ENCODE assay signal across 13 mouse cellular contexts in the genomic region with DNA sequence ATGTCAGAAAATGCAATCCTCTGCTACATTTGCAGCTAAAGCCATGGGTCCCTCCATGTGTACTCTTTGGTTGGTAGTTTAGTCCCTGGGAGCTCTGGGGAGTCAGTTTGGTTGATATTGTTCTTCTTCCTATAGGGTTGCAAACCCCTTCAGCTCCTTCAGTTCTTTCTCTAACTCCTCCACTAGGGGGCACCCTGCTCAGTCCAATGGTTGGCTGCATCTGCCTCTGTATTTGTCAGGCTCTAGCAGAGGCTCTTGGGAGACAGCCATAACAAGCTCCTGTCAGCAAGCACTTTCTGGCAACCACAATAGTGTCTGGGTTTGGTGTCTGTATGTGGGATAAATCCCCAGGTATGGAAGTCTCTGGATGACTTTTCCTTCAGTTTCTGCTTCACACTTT.
DNase-seq lines count a peak whose midpoint lies in the region; TF ChIP-seq lines count a peak whose summit lies in the region.
"Had no signal": no experiment of that assay in that cellular context is flagged by ENCODE, and none has a peak within 500 bp of the region (broad histone marks: within the 10 kb centered on the region; RNA-seq: fewer than 3 reads in every experiment).

No protein-coding gene starts in this region.

- intact Hi-C loops in left cerebral cortex, postnatal 10 days (cut with DNase I) = no loop called here

- DNase-seq in adrenal gland, postnatal 36 days = peak; percentile 1 to 3
- no peak for DNase-seq in adrenal gland, postnatal 4 days (ENCODE audit: low spot score in 2 of 2)
- no peak for DNase-seq in layer of hippocampus, adult 2 months (ENCODE audit: low spot score in 2 of 2)
- DNase-seq in layer of hippocampus, adult 18-20 months (ENCODE audit: low spot score in 2 of 2) = no peak
- peak; percentile 54 for DNase-seq in brain, adult 2 months (ENCODE audit: low read depth, low spot score)
- DNase-seq in thymus, postnatal 25 days = no peak
- DNase-seq in left cerebral cortex, postnatal 10 days (ENCODE audit: extremely low spot score in 1 of 2, low spot score in 2 of 2) = no peak
- DNase-seq: kidney, adult 18-20 months; lung, postnatal 14 days had no signal

- H3K4me1 ChIP-seq in E14TG2a.4 (replicated peaks; ENCODE audit: low read depth, low read length) = no peaks in the 10 kb centered on the region
- H3K4me1 ChIP-seq: heart, embryonic 15.5 days; liver, embryonic 12.5 days; midbrain, embryonic 10.5 days had no signal

- no peak overlapping the region for H3K4me3 ChIP-seq in layer of hippocampus, adult 2 months
- no peak overlapping the region for H3K4me3 ChIP-seq in E14TG2a.4 (replicated peaks; ENCODE audit: low read length)
- H3K4me3 ChIP-seq: heart, embryonic 15.5 days; liver, embryonic 12.5 days; midbrain, embryonic 10.5 days had no signal

- H3K27ac ChIP-seq in layer of hippocampus, adult 2 months = no peak overlapping the region
- H3K27ac ChIP-seq: heart, embryonic 15.5 days; liver, embryonic 12.5 days; midbrain, embryonic 10.5 days had no signal

- H3K9me3 ChIP-seq in E14TG2a.4 (ENCODE audit: low read length) = no peaks in the 10 kb centered on the region
- H3K9me3 ChIP-seq: heart, embryonic 15.5 days; liver, embryonic 12.5 days; midbrain, embryonic 10.5 days had no signal

- no peaks in the 10 kb centered on the region for H3K27me3 ChIP-seq in E14TG2a.4 (ENCODE audit: insufficient read depth, low read length)
- H3K27me3 ChIP-seq: heart, embryonic 15.5 days; liver, embryonic 12.5 days had no signal

- H3K36me3 ChIP-seq in E14TG2a.4 (ENCODE audit: insufficient read depth, low read length) = no peaks in the 10 kb centered on the region
- H3K36me3 ChIP-seq: heart, embryonic 15.5 days; liver, embryonic 12.5 days; midbrain, embryonic 10.5 days had no signal

- peak; percentile 54 for TF ChIP-seq CTCF in layer of hippocampus, adult 2 months (conservative IDR thresholded peaks at IDR 0.05)
- TF ChIP-seq CTCF in E14TG2a.4 (conservative IDR thresholded peaks at IDR 0.05; ENCODE audit: low read length) = 0 out of 2 replicates have a peak, but pooled peaks have one; percentile 26

Comparison
In these comparisons a context has a peak if more than half of its experiments do, and no peak if none do; other contexts are left out.
1. DNase-seq: peak in adrenal gland, postnatal 36 days (2 of 2) and brain, adult 2 months (single experiment); none in adrenal gland, postnatal 4 days (0 of 2), layer of hippocampus, adult 2 months (0 of 2), layer of hippocampus, adult 18-20 months (0 of 2), thymus, postnatal 25 days (single experiment) and left cerebral cortex, postnatal 10 days (0 of 2).